Mouse (Mus musculus): Measurements from ENCODE around the gene Hnrnpul1. TPM values are rescaled to one million over a fixed set of nuclear protein-coding genes. Genes with fewer than 3 reads are reported as not detected.
A peak's percentile ranks its signal among the peaks of the same experiment; 100 is the strongest.

Gene Hnrnpul1
- polyA plus RNA-seq, 1 experiment from 2014 or later: 52.9 TPM

DNA sequence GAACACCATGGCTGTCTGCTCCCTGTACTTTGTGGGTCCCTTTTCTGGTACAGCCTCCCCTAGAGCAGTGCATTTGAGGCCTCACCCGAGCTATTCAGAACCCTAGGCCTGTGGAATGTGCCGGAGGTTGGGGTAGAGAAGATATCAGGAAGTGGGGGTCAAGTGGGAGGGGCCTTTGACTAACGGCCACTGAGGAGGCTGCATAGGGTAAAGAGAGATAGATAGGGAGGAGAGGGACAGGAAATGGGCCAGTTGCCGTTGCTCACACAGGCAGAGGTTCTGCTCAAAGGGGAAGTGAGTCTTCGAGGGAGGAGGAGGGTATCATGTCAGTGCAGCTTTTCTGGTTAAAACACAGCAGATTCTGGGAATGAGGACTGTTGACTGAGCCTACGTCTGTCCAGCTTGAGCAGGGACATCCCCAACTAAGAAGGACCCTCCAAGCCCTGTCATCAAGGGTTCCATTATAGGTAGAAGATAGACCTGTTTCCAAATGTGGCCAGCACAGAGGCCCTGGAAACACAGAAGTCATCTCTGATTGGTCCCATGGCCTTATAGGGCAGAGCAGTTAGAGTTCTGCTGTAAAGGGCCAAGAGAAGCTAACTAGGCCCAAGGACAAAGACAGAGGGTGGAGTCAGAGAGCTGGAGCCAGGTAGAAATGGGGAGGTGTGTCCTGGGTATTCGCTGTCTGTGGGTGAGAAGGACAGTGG lies 70.9 kb downstream of the Hnrnpul1 start:
- H3K4me3 ChIP-seq (ENCODE audit: low read depth, low read length): no peak overlapping the region
- H3K4me1 ChIP-seq (ENCODE audit: control insufficient read depth, insufficient read depth, low read length): peaks cover 13% of the 10 kb centered on the region
- no peak overlapping the region for H3K27ac ChIP-seq (ENCODE audit: low read depth, low read length)
- H3K4me2 ChIP-seq (ENCODE audit: low read depth, low read length): no peak overlapping the region
- peaks cover 30% of the 10 kb centered on the region for H3K27me3 ChIP-seq (ENCODE audit: control insufficient read depth, insufficient read depth, low read length)
- H3K9ac ChIP-seq (replicated peaks; ENCODE audit: low read depth, low read length): no peak overlapping the region
- 76% methylated on average over 7 of the region's 7 CpGs for WGBS
- no peak for ATAC-seq (ENCODE audit: low read depth)
- H3K36me3 ChIP-seq (ENCODE audit: control insufficient read depth, insufficient read depth, low read length): no peaks in the 10 kb centered on the region
- no peaks in the 10 kb centered on the region for H3K9me3 ChIP-seq (ENCODE audit: control insufficient read depth, low read length)

GRCm38 (mm10) chr7:25681341-25682231 lies 73.0 kb downstream of the Hnrnpul1 start:
- Histone ChIP-seq H3K9ac (replicated peaks; ENCODE audit: low read depth, low read length) (no peak overlapping the region), H3K4me1 (ENCODE audit: control insufficient read depth, insufficient read depth, low read length) (peaks cover 5% of the 10 kb centered on the region; the same call in 1 of the 2 replicates), H3K4me2 (ENCODE audit: low read depth, low read length) (peak overlapping the region; percentile 63), H3K9me3 (ENCODE audit: control insufficient read depth, low read length) (no peaks in the 10 kb centered on the region), H3K4me3 (ENCODE audit: low read depth, low read length) (peak overlapping the region; percentile 57), H3K27ac (ENCODE audit: low read depth, low read length) (peak overlapping the region; percentile 93), H3K36me3 (ENCODE audit: control insufficient read depth, insufficient read depth, low read length) (no peaks in the 10 kb centered on the region), H3K27me3 (ENCODE audit: control insufficient read depth, insufficient read depth, low read length) (peaks cover 12% of the 10 kb centered on the region)
- peak; percentile 19; the same call in 1 of the 2 replicates for ATAC-seq (ENCODE audit: low read depth)
- WGBS: 54% methylated on average over 15 of the region's 15 CpGs

GRCm38 (mm10) chr7:25680514-25681258 lies 73.9 kb downstream of the Hnrnpul1 start, which contains the start of gene B9d2:
TSS of gene B9d2 (plus strand) at chr7:25680780.
- no peaks in the 10 kb centered on the region for H3K36me3 ChIP-seq (ENCODE audit: control insufficient read depth, insufficient read depth, low read length)
- under 1% methylated on average over 46 of the region's 46 CpGs for WGBS

DNA sequence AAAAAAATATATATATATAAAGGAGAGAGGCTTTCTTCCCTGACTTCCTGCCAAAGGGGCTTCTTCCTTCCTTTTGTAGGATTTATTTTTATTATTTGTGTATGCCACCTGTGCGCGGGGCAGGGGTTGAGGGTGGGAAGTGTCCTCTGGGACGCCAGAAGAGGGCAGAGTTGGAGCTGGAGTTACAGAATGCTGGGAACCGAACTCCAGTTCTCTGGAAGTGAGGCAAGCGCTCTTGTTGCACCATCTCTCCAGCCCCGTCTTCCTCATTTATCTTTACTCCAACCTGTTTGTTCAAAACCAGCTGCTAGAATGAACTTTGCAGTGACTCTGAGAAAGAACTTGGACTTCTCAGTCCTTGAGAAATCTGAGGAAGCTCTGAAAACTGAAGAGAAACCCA lies 74.6 kb downstream of the Hnrnpul1 start:
- Histone ChIP-seq H3K9ac (replicated peaks; ENCODE audit: low read depth, low read length) (peak overlapping the region; percentile 63; the same call in 1 of the 2 replicates), H3K4me1 (ENCODE audit: control insufficient read depth, insufficient read depth, low read length) (peaks cover 8% of the 10 kb centered on the region; the same call in 1 of the 2 replicates), H3K4me2 (ENCODE audit: low read depth, low read length) (peak overlapping the region; percentile 63), H3K27ac (ENCODE audit: low read depth, low read length) (peak overlapping the region; percentile 93), H3K9me3 (ENCODE audit: control insufficient read depth, low read length) (no peaks in the 10 kb centered on the region), H3K27me3 (ENCODE audit: control insufficient read depth, insufficient read depth, low read length) (no peaks in the 10 kb centered on the region), H3K4me3 (ENCODE audit: low read depth, low read length) (peak overlapping the region; percentile 57), H3K36me3 (ENCODE audit: control insufficient read depth, insufficient read depth, low read length) (no peaks in the 10 kb centered on the region)
- ATAC-seq (ENCODE audit: low read depth): no peak
- WGBS: 17% methylated on average over 6 of the region's 6 CpGs

More at GRCm38 (mm10) chr7:25680514-25681258, 73.9 kb downstream of the Hnrnpul1 start, which contains the start of gene B9d2:
- Histone ChIP-seq H3K4me2 (ENCODE audit: low read depth, low read length) (peak within 1 kb of the TSS; percentile 63), H3K27me3 (ENCODE audit: control insufficient read depth, insufficient read depth, low read length) (peaks cover 3% of the 10 kb centered on the region; the same call in 1 of the 2 replicates), H3K4me3 (ENCODE audit: low read depth, low read length) (peak within 1 kb of the TSS; percentile 57), H3K27ac (ENCODE audit: low read depth, low read length) (peak within 1 kb of the TSS; percentile 93), H3K9ac (replicated peaks; ENCODE audit: low read depth, low read length) (peak within 1 kb of the TSS; percentile 63), H3K9me3 (ENCODE audit: control insufficient read depth, low read length) (no peaks in the 10 kb centered on the region), H3K4me1 (ENCODE audit: control insufficient read depth, insufficient read depth, low read length) (peaks cover 5% of the 10 kb centered on the region; the same call in 1 of the 2 replicates)
- ATAC-seq (ENCODE audit: low read depth): peak; percentile 94

- 0 out of 2 replicates have a peak, but pooled peaks cover 6% of the 10 kb centered on the region for H3K27me3 ChIP-seq (ENCODE audit: control insufficient read depth, insufficient read depth, low read length)
- peaks cover 8% of the 10 kb centered on the region; the same call in 1 of the 2 replicates for H3K4me1 ChIP-seq (ENCODE audit: control insufficient read depth, insufficient read depth, low read length)
- no peak overlapping the region for H3K9ac ChIP-seq (replicated peaks; ENCODE audit: low read depth, low read length)
- H3K4me2 ChIP-seq (ENCODE audit: low read depth, low read length): no peak overlapping the region
- 76% methylated on average over 7 of the region's 7 CpGs for WGBS
- no peak for ATAC-seq (ENCODE audit: low read depth)
- H3K36me3 ChIP-seq (ENCODE audit: control insufficient read depth, insufficient read depth, low read length): no peaks in the 10 kb centered on the region
- peak overlapping the region; percentile 30 for H3K27ac ChIP-seq (ENCODE audit: low read depth, low read length)
- no peaks in the 10 kb centered on the region for H3K9me3 ChIP-seq (ENCODE audit: control insufficient read depth, low read length)
- no peak overlapping the region for H3K4me3 ChIP-seq (ENCODE audit: low read depth, low read length)
These were observed 77.5 kb downstream of the Hnrnpul1 start for GRCm38 (mm10) chr7:25677013-25677412.

GRCm38 (mm10) chr7:25676085-25676781 lies 78.3 kb downstream of the Hnrnpul1 start:
- H3K4me2 ChIP-seq (ENCODE audit: low read depth, low read length): no peak overlapping the region
- ATAC-seq (ENCODE audit: low read depth): peak; percentile 39
- no peaks in the 10 kb centered on the region for H3K9me3 ChIP-seq (ENCODE audit: control insufficient read depth, low read length)
- no peak overlapping the region for H3K9ac ChIP-seq (replicated peaks; ENCODE audit: low read depth, low read length)
- peak overlapping the region; percentile 30 for H3K27ac ChIP-seq (ENCODE audit: low read depth, low read length)
- no peak overlapping the region for H3K4me3 ChIP-seq (ENCODE audit: low read depth, low read length)
- 0 out of 2 replicates have a peak, but pooled peaks cover 6% of the 10 kb centered on the region for H3K27me3 ChIP-seq (ENCODE audit: control insufficient read depth, insufficient read depth, low read length)
- peaks cover 8% of the 10 kb centered on the region; the same call in 1 of the 2 replicates for H3K4me1 ChIP-seq (ENCODE audit: control insufficient read depth, insufficient read depth, low read length)
- no peaks in the 10 kb centered on the region for H3K36me3 ChIP-seq (ENCODE audit: control insufficient read depth, insufficient read depth, low read length)
- WGBS: 35% methylated on average over 15 of the region's 15 CpGs

- H3K27ac ChIP-seq (ENCODE audit: low read depth, low read length): no peak overlapping the region
- no peaks in the 10 kb centered on the region for H3K9me3 ChIP-seq (ENCODE audit: control insufficient read depth, low read length)
- H3K27me3 ChIP-seq (ENCODE audit: control insufficient read depth, insufficient read depth, low read length): 0 out of 2 replicates have a peak, but pooled peaks cover 6% of the 10 kb centered on the region
- ATAC-seq (ENCODE audit: low read depth): no peak
- peaks cover 8% of the 10 kb centered on the region; the same call in 1 of the 2 replicates for H3K4me1 ChIP-seq (ENCODE audit: control insufficient read depth, insufficient read depth, low read length)
- H3K9ac ChIP-seq (replicated peaks; ENCODE audit: low read depth, low read length): no peak overlapping the region
- WGBS: 39% methylated on average over 6 of the region's 6 CpGs
- H3K36me3 ChIP-seq (ENCODE audit: control insufficient read depth, insufficient read depth, low read length): no peaks in the 10 kb centered on the region
- H3K4me2 ChIP-seq (ENCODE audit: low read depth, low read length): peak overlapping the region; percentile 57
- H3K4me3 ChIP-seq (ENCODE audit: low read depth, low read length): peak overlapping the region; percentile 43
These were observed 79.2 kb downstream of the Hnrnpul1 start for GRCm38 (mm10) chr7:25675405-25675804.
